Mouse (Mus musculus): ENCODE data around the gene Sars2. TPM values are rescaled to one million over a fixed set of nuclear protein-coding genes. Genes with fewer than 3 reads are reported as not detected.

Sars2 gene
- total RNA-seq, 2 experiments from 2014 or later = 8.1 to 15.7 TPM

DNA sequence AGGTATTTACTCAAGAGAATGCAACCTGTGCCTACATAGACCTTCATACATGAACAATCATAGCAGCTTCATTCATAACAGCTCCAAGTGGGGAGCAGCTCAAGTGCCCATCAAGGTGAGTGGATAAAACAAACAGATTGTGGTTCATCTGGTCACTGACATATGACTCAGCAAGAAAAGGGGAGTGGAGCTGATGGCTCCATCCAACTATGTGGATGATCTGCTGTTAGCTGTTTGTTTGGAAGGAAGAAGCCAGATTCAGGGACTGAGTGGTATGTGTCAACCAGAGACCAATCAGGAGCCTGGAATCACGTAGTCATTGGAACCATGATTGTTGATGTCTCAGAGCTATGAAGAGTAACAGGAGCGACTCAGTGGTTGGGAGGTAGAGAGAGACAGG is 17.2 kb upstream of the Sars2 start:
- ATAC-seq (replicated peaks; ENCODE audit: poor library complexity) = no peak

DNA sequence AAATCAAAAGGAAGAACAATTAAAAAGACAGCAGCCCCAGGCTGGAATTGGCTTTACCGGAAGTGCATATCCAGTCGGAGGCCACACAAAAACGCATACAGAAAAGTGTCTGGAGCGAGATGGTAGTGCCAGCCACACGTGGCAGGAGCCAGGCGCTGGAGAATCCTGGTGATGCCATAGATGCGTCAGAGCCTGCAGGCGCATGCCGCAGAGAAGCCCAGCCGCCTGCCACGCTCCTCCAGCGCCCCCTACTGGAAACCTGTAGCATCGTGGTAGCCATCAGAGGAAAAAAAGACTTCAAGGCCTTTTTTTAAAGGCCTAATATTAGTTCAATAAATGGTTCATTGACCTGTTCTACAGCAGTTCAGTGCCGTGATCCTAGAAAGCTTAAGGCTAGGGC is 15.2 kb upstream of the Sars2 start:
- peak; percentile 96 for ATAC-seq (replicated peaks; ENCODE audit: poor library complexity)

DNA sequence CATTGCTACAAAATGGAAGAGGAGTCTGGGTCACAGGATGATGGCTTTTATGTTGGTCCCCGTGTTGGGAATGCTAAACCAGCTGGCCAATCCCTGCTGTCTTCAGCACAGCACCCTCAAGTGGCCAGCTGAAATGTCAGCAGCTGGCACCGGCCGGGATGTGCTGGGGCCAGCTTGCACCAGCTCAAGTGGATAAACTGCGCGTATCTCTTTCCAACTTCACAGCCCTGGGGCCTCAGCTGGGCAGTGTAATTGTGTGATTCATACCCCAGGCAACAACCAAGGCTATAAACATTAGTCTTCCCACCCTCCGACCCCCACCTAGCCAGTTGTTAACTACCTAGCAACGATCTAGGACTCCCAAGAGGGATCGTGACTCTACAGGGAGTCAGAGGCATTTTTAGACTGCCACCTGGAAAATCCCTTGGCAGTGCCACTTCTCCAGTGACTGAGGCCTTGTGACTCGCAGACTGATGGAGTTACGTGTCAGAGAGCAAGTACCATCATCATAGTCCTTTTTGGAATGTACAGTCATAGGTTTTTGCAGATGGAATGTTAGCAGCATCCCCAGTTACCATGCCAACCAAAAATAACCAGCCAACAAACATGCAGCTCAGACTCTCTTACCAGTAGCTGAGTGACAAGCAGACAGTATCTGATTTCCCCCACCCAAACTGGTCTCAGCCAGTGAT is 14.0 kb upstream of the Sars2 start:
- ATAC-seq (replicated peaks; ENCODE audit: poor library complexity) = no peak

DNA sequence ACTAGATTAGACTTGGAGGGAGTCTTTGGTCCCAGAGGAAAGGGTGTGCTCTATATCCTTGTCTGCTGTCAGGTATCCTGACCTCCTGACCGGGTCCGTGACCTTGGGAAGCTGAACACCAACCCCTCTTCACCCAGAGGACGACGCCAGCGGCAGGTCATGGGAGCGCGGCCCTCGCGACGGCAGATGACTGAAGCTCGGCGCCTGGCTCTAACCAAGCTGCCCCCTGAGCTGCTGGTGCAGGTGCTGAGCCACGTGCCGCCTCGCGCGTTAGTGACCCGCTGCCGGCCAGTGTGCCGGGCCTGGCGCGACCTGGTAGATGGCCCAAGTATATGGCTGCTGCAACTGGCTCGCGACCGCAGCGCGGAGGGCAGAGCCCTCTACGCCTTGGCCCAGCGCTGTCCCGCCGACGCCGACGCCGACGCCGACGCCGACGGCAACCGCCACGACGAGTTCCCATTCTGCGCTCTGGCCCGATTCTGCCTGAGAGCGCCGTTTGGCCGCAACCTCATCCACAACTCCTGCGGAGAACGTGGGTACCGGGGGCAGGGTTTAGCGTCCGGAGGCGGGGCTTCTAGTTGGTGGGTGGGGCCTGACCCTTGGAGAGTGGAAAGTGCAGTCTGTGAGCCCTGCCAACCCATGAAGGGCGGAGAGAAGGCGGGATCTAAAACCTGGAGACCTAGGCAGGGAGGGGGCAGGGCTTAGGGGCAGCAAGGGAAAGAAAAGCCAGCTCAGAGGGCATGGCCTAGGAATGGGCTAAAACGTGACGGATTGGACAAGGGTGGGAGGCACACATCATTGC is 9.2 kb upstream of the Sars2 start:
- peak; percentile 99 for ATAC-seq (replicated peaks; ENCODE audit: poor library complexity)

DNA sequence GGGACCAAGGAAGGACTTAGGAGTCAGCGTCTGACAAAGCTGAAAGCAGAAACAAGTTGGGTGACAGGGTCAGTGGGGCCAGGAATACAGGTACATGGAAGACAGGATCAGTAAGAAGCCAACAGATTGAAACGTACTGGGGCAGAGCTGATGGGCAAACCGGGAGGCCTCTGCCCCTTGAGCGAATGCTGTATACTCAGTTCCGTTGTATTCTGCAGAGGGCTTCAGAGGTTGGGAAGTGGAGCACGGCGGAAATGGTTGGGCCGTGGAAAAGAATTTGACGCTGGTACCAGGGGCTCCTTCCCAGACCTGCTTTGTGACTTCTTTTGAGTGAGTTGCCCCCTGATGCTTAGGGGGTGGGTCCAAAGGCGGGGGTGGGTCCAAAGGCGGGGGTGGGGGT is 8.6 kb upstream of the Sars2 start:
- ATAC-seq (replicated peaks; ENCODE audit: poor library complexity) = 0 out of 2 replicates have a peak, but pooled peaks have one; percentile 8

DNA sequence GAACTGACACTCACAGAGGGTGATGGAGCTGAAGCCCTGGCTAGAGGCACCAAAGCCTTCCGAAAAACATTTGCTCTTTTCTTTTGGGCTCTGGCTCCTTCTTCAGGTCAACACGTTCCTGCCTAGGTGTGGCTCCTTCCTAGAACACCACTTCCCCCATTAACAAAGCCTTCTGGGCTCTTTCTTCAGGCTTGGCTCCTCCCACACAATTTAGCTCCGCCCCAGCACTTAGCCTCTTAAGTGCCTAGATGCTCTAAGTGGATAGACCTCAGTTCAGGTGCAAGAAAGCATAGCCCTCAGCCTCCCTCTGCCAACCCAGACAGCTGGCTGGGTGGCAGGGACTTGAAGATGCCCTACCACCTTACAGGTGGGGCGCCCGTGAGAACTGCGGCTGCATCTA is 6.1 kb upstream of the Sars2 start:
- ATAC-seq (replicated peaks; ENCODE audit: poor library complexity) = no peak

DNA sequence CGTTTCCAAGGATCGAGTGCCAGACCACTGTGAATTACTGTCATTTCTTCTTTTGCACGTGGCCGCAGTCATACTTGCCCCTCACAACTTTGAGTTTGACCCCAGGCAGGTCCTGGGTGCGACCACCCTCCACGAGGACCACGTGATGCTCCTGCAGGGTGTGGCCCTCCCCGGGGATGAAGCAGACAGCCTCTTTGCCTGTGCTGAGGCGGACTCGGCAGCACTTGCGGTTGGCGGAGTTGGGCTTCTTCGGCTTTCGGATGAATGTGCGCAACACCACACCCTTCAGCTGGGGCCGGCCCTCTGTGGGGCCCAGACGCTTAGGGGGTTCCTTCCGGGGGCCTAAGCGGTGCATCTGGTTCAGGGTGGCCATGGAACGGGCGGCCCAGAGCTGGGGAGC is 2.0 kb upstream of the Sars2 start:
- no peak for ATAC-seq (replicated peaks; ENCODE audit: poor library complexity)

DNA sequence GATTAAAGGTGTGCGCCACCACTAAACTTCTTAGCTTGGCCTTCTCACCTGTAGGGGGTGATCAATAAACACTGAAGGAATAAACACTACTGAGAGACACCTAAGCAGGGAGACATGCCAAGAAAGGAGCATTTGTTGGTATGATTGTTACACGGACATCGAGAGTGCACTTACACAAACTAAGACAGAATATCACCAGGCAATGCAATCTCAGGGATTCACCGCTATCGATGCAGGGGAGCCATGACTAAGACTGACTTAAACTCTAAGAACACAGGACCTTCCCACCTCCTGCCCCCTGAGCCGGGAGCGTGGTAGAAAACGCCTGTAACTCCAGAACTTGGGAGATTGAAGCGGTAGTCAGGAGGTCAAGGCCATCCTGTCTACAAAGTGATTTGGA is 843 bp upstream of the Sars2 start:
- ATAC-seq (replicated peaks; ENCODE audit: poor library complexity) = no peak

DNA sequence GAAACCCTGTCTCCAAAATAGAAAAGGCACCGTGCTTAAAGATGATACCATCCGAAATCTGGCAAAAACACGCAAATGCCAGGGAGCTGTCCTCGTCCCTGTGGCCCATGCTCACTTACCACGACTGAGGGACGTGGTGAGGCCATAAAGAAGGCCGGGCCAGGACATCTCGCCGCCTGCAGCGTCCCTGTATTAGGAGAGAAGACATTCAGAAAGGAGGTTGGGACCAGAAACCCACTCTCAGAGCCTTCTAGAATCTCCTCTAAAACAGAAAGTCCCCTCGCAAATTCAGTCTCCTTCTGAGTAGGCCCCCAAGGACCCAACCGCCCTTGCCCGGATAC is 454 bp upstream of the Sars2 start:
- no peak; the same call in 1 of the 2 replicates for ATAC-seq (replicated peaks; ENCODE audit: poor library complexity)

DNA sequence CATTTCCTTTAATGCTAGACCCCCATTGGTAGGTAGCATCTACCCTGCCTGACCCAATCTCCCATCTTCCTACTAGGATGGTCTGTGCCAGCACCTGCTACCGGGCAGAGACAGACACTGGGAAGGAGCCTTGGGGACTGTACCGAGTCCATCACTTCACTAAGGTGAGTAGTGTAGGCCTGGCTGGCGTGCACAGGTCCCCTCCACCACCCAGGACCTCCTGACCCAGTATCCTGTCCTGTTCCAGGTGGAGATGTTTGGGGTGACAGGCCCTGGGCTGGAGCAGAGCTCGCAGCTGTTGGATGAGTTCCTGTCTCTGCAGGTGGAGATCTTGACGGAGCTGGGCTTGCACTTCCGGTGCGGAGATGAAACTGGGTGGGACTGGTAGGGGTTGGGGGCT is 8.1 kb downstream of the Sars2 start:
- no peak for ATAC-seq (replicated peaks; ENCODE audit: poor library complexity)

DNA sequence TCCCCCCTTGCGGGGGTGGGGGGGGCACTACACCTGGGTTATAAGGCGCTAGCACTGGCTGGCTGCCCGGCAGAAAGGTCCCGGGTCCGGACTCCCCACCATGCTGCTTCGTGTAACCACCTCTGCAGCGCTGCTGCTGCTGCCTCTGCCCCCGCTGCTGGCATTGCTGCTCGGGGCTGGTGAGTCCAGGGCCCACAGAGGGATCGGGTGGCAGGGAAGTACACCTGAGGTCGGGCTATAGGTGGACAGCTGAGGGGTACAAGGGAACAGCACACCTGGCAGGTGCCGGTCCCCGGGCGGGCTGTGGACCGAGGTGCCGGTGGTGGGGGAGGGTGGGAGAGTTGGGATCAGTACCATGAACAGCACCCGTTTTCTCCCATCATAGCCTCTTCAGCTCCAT is 14.3 kb downstream of the Sars2 start, which contains the start of gene Ccer2:
Gene Ccer2 (plus strand): TSS at position 96 of the 400 bp plus-strand sequence.
- ATAC-seq (replicated peaks; ENCODE audit: poor library complexity) = 0 out of 2 replicates have a peak, but pooled peaks have one; percentile 24

DNA sequence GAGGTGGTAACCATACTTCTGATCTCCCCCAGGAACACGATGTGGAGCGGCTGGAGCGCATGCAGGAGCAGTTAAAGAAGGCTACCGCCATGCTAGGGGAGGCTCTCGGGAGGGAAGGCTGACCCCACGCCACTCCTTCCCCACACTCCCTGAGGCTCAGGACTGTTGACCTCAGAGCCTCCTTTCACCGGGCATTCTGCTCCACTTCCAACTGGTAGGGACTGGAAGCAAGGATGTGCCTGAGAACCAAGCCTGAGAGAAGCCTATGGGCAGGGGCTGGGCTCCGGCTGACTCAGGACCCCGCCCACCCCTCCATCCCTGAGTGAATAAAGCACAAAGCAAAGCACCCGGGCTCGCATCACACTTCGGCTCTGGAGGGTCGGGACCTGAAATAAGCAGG is 16.8 kb downstream of the Sars2 start:
- ATAC-seq (replicated peaks; ENCODE audit: poor library complexity) = no peak

DNA sequence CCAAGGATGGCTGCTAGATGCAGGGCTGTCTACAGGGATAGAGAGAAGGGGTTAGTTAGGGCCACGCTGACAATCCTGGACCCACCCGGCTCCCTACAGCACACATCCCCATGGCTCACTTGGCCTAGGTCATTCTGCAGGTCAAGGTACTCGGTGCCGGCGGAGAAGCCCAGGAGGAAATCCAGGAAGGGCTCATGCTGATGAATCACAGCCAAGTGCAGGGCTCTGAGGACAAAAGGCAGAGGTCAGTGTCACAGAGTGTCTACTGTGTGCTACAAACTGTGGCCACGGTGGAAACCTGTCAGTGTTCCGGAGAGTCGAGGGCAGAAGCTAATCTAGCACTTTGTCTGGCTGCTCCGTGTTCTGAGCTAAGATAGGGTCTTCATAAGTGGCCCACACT is 20.1 kb downstream of the Sars2 start:
- ATAC-seq (replicated peaks; ENCODE audit: poor library complexity) = no peak

DNA sequence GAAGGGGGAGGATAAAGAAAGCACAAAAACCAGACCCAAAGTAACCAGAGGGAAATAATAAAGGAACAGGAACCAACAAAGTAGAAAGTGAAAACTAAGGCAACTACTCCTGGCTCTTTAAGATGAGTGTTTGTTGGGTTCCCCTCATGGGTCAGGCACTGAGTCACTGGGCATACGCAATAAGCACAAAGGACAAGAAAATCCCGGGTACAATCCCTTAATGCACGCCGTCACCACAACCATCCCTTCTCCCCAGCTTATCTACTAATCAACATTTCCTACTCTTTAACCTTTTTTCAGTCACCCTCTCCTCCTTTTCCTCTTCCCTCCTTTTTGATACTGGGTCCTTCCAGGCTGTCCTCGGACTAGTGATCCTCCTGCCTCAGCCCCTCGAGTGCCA is 23.4 kb downstream of the Sars2 start:
- ATAC-seq (replicated peaks; ENCODE audit: poor library complexity) = no peak

DNA sequence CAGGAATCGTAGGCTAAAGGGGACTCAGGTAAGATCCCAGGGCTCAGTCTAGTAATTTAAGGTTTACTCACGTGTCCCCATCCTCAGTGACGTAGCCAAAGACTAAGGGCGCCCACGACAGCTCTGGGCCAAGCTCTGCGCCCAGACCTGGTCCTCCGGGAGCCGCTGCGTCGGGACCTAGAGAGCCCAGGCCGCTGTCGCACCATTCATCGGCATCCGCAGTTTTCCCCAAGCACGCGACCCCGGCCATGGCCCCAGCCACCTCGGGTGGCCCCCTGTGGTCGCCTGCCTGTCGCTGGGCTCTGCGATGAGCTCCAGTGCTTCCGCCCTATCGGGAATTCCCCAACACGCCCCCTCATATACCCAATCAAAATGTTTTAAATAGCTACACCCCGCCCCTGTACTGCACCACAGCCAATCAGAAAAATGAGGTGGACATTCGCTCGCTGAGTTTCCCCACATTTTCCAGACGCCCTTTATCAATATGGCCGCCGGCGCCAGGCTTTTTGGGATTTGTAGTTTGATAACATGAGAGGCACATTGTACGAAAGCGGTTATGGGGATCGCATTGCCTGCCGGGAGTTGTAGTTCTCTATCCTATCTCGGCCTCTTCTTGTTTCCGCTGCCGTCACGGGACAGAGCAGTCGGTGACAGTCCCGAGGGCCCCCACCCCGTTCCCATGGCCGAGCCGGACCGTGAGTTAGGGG is 24.5 kb downstream of the Sars2 start, which contains the start of gene Sirt2:
Gene Sirt2 (plus strand): TSS at position 563 of the 707 bp plus-strand sequence.
- peak; percentile 88 for ATAC-seq (replicated peaks; ENCODE audit: poor library complexity)

DNA sequence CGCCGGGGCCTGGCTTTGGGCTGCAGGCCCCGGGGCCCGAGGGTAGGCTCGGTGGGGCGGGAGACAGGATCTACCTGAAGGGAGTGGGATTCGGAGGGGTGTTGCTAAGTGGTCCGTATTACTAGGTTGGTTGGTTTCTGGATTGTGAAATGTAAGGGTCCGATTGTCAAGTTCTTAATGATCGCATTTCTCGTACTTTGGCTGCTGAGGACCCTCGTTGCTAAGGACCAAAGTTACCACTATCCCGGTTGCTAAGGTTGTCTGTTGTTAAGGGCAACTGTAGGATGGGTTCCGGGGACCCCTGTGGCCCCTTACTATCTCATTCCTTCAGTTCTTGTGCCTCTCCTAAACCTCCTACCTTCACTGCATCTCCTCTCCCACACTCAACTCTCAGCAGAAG is 25.1 kb downstream of the Sars2 start:
- ATAC-seq (replicated peaks; ENCODE audit: poor library complexity) = no peak

DNA sequence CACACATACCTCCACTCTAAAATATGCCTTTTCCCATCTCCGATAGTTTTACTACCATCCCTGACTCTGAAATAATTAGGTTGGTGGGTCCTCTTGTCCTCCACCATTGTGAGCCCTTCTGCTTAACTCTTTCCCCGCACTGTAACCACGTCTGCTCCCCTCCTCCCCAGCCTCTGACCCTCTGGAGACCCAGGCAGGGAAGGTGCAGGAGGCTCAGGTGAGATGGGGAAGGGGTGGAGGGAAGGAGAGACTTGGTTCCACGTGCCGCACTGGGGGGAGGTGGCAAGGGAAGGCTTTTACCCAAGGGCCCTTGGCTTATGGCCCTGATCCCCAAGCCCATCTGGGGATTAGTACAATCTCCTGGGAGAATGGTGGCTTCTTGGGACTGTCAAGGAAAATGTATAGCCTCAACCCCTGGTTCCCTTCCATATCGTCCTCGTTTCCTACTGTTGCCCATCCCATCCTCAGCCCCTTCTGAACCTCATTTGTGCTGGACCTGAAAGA is 25.7 kb downstream of the Sars2 start, which contains the start of gene Nfkbib:
Gene Nfkbib (minus strand): TSS at position 51 of the 504 bp plus-strand sequence.
- ATAC-seq (replicated peaks; ENCODE audit: poor library complexity) = no peak

DNA sequence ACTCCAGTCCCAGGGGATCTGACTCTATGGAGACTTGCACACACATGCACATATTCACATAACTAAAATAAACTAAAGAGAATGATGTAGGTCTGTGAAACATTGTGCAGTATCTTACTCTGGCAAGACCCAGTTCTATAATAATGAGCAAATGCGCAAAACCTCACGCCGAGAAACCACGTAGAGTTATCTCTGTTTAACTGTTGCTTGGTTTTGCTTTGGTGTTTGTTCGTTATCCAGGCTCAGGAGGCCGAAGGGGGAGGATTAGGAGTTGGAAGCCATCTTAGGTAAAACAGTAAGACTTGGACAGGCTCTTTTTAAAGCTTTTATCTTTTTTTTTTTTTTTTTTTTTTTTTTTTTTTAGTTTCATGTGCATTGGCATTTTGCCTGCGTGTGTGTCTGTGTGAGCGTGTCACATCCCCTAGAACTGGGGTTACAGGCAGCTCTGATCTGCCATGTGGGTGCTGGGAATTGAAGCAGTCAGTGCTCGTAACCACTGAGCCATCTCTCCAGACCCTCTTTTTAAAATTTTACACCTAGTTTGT is 27.7 kb downstream of the Sars2 start:
- peak; percentile 19; the same call in 1 of the 2 replicates for ATAC-seq (replicated peaks; ENCODE audit: poor library complexity)

DNA sequence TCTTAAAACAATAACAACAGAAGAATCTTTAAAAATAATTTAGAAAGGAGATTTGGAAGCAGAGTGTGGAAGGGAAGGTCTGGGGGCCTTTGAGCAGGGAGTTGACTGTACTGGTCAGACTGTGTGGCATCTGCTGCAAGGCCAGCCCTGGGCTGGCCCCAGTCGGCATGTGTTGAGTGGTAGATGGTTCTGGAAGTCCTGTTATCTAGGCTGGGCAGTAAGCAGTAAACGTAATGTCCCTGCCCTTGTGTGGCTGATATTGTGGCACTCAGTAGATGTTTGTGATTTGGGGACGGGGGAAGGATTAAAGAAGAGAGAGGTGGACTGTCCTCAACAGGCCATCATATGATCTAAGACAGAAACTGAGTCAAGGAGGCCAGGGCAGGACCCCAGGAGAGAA is 28.5 kb downstream of the Sars2 start:
- peak; percentile 13; the same call in 1 of the 2 replicates for ATAC-seq (replicated peaks; ENCODE audit: poor library complexity)

DNA sequence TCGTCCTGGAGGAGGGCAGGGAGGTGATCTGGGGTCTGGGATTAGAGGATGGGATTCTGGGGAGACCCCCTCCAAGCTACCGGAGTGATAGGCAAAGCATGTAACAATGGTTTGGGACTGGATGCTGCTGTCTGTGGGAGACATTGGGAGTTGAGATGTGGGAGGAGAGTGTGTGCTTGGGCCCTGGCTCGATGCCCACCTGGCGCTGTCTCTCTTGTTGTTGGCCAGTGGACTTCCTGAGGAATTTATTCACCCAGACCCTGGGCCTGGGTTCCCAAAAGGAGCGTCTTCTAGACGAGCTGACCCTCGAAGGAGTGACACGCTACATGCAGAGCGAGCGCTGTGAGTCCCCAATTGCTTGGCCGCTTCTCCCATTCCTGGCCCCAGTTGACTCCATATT is 30.1 kb downstream of the Sars2 start:
- no peak for ATAC-seq (replicated peaks; ENCODE audit: poor library complexity)

DNA sequence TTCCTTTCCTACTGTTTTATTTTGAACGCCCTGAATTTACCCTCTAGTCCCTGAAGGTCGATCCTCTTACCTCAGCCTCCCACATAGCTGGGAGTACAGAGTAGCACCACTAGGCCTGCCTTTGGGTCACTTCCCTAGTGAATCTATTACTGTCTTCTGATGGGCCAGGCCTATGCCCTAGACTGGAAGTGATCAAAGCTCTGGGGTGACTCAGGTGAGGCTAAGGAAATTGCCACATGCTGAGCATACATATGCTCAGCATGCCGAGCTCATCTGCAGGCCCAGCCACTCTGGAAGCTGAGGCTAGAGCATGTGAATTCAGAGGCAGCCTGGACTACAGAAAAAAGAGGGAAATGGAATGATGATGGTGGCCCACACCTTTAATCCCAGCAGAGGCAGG is 31.4 kb downstream of the Sars2 start:
- ATAC-seq (replicated peaks; ENCODE audit: poor library complexity) = no peak
